Mouse (Mus musculus) cortical plate, adult 2 months (tissue): ENCODE results near the gene Neurl1a.

Source experiments
- CTCF ChIP-seq: fragments of 200-500 bp; IDR thresholded peaks from 2 replicates; pipeline ENCODE4 v1.5.1; 2011; ENCODE audit warnings: mild to moderate bottlenecking, control low read depth, low read length; ENCODE audit not compliant: insufficient read depth; ENCODE audit errors: extremely low read depth
- POLR2A ChIP-seq: fragments of 200-500 bp; IDR thresholded peaks from 2 replicates; pipeline ENCODE4 v1.6.1; 2011; ENCODE audit warnings: mild to moderate bottlenecking, low read length, control low read depth; ENCODE audit not compliant: insufficient read depth; ENCODE audit errors: extremely low read depth

DNA sequence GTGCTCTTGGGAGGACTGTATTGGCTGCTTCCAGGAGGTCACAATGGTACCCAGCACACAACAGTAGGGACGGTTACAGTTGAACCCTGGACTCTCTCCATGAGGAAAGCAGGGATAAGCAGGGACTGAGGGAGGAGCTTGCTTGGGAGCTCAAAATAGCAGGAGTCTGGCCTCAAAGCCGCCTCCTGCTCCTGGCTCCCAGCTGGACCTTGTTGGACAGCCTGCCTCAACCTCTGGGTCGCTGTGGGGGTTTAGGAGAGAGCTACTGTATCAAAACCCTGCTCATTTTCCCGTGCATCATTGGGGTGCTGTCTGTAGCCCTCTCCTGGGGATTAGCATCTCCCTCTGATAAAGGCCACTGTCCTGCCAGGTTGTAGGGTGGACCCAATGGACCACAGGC, 100.8 kb downstream of the Neurl1a start:
- TF ChIP-seq POLR2A: no peak
- TF ChIP-seq CTCF: no peak
